Mouse (Mus musculus): ENCODE results near the gene Gm10378.
"Not testable (repeated sequence)": the region's sequence is repeated elsewhere in the genome, so short reads cannot be mapped to it uniquely, and the experiment has no call there.

Gm10378 gene

DNA sequence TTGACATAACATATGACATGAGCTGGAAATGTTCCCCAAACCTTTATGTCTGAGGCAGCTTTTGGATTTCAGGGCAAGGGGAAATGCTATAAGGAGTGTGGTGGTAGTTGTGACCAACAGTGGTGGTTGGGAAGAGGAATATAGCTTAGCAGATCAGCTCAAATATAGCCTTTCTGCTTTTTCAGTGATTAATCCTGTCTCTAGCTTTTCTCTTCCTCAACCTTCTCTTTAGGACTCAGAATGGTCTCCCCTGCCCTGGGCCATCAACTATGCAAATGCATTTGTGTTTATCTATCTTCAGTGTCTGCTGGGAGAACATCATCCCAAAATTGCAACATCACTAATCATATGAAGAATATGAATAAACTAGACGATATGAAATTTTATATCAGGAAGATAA, at the start of gene Gm10378:
Gm10378 (plus strand) TSS at position 301 of the 400 bp plus-strand sequence.
- DNase-seq, result not testable (repeated sequence)

DNA sequence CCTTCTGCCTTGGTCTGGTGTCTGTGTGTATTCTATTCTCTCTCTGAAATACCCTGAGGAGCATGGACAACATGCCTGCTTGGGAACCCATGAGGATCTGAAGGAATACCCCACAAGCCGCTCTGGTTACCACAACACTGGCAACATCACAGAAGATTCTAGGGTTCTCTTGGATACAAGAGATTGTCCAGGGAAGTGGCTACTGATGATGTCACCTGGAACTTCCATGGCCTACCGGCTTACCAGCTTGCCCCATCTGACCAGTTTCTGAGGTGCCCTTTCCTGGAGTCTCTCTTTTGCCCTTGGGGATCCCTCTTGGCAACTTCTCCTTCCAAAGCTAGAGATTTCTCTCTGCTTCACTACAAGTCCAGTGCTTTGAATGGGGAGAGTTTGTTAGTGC, 13.9 kb upstream of the Gm10378 start, which contains the start of gene Gm3633:
Gm3633 (minus strand) TSS at position 101 of the 400 bp plus-strand sequence.
- DNase-seq, result not testable (repeated sequence)
